Mouse (Mus musculus) heart, adult 2 months (tissue): ENCODE data around the gene Gpr146.

ENCODE experiments used
- CTCF ChIP-seq: fragments of 200-600 bp; IDR thresholded peaks from 2 replicates; pipeline ENCODE4 v1.8.1; 2022; ENCODE audit warnings: antibody characterized with exemption, mild to moderate bottlenecking, moderate library complexity
- EP300 ChIP-seq: fragments of 200-500 bp; IDR thresholded peaks from 2 replicates; pipeline ENCODE4 v1.6.1; 2011; ENCODE audit warnings: low read depth, low read length, control low read depth; ENCODE audit not compliant: insufficient read depth
- POLR2A ChIP-seq: fragments of 200-500 bp; IDR thresholded peaks from 2 replicates; pipeline ENCODE4 v1.6.1; 2011; ENCODE audit warnings: mild to moderate bottlenecking, low read depth, low read length, control low read depth; ENCODE audit not compliant: insufficient read depth

- TF ChIP-seq POLR2A: no peak
- no peak for TF ChIP-seq EP300
- TF ChIP-seq CTCF: 0 out of 2 replicates have a peak, but pooled peaks have one; percentile 7
These were observed 44.0 kb upstream of the Gpr146 start for GRCm38 (mm10) chr5:139333301-139334013.
